Mouse (Mus musculus) liver, postnatal 0 days (tissue): Measurements from ENCODE around the gene Pkd1.

Experiments
- CTCF ChIP-seq: sonication (generic); IDR thresholded peaks from 2 replicates; pipeline ENCODE4 v1.5.1; 2016; ENCODE audit warnings: antibody characterized with exemption, low read depth
- EP300 ChIP-seq: IDR thresholded peaks from 2 replicates; pipeline ENCODE4 v1.6.1; 2016; ENCODE audit warnings: antibody characterized with exemption, low read depth, mild to moderate bottlenecking

DNA sequence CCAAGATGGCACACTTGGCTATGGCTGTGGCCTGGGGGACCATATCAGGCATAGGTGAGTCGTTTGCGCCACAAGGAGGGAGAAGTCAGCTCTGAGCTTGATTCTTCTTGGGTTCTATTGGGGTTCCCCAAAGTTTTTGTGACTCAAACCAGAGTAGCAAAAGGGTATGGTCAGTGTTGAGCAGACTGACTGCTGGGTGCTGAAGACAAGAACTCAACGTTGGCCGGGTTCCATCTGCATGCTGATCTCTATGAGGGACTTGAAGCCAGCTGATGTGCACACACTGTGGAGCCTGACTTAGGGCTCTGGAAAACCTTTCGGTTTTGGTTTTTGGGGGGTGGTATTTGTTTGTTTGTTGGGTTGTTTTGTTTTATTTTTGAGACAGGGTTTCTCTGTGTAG, 86.1 kb downstream of the Pkd1 start:
- TF ChIP-seq CTCF = no peak
- no peak for TF ChIP-seq EP300
